Mouse (Mus musculus): ENCODE measurements around the gene Atp6v1fnb.

GRCm38 (mm10) chr6:29439789-29440188 is 31.4 kb upstream of the Atp6v1fnb start:
- TF ChIP-seq POLR2A (IDR thresholded peaks at IDR 0.05; ENCODE audit: borderline replicate concordance, extremely low read depth, low read depth, low read length) (no peak), CTCF (IDR thresholded peaks at IDR 0.05; ENCODE audit: insufficient read depth, low read length) (no peak)
